Mouse (Mus musculus) neural tube, embryonic 12.5 days (tissue): ENCODE measurements around the gene Pgam2. TPM values are rescaled to one million over a fixed set of nuclear protein-coding genes. Genes with fewer than 3 reads are reported as not detected.

Source experiments
- ATAC-seq: fragments of 200-750 bp; cut with Nextera tagmentation; 2 replicates; pipeline ENCODE4 v1.8.0; 2017; ENCODE audit warnings: low read depth, mild to moderate bottlenecking, moderate TSS enrichment, moderate library complexity; ENCODE audit not compliant: low FRiP score
- H3K27ac ChIP-seq: fragments of 300-500 bp; sonication (generic); 2 replicates; pipeline ENCODE4 v1.5.1; 2016
- H3K27me3 ChIP-seq: fragments of 300-500 bp; sonication (generic); replicated peaks from 2 replicates; pipeline ENCODE4 v1.6.1; 2016; ENCODE audit warnings: mild to moderate bottlenecking
- H3K36me3 ChIP-seq: fragments of 300-500 bp; sonication (generic); 2 replicates; pipeline ENCODE4 v1.6.1; 2016; ENCODE audit warnings: mild to moderate bottlenecking
- H3K4me1 ChIP-seq: fragments of 300-500 bp; sonication (generic); 2 replicates; pipeline ENCODE4 v1.6.1; 2016
- H3K4me2 ChIP-seq: fragments of 300-500 bp; sonication (generic); replicated peaks from 2 replicates; pipeline ENCODE4 v1.6.1; 2016; ENCODE audit warnings: mild to moderate bottlenecking
- H3K4me3 ChIP-seq: fragments of 300-500 bp; sonication (generic); 2 replicates; pipeline ENCODE4 v1.5.1; 2016
- H3K9ac ChIP-seq: fragments of 300-500 bp; sonication (generic); 2 replicates; pipeline ENCODE4 v1.6.1; 2016; ENCODE audit warnings: mild to moderate bottlenecking
- H3K9me3 ChIP-seq: fragments of 300-500 bp; sonication (generic); 2 replicates; pipeline ENCODE4 v1.6.1; 2016; ENCODE audit warnings: mild to moderate bottlenecking
- WGBS: fragments of 180-500 bp; shearing (Covaris S2); methylation state at CpG from one replicate; pipeline ENCODE4 v1.1.7; 2016; 5-methylcytosine and 5-hydroxymethylcytosine counted together
- polyA plus RNA-seq: library from polyadenylated mRNA; unstranded; fragments of >200 nt; fragmentation: Nextera tagmentation; extraction: Ambion mirVana; gene quantifications from 2 replicates; pipeline ENCODE4 v1.2.1, GENCODE M21; 2016

Pgam2 gene
- polyA plus RNA-seq, 1 experiment from 2014 or later: 7.7 TPM

- Histone ChIP-seq H3K9ac (no peak overlapping the region), H3K27me3 (no peaks in the 10 kb centered on the region), H3K4me3 (no peak overlapping the region), H3K36me3 (peaks cover 36% of the 10 kb centered on the region), H3K4me1 (no peaks in the 10 kb centered on the region; the same call in 1 of the 2 replicates), H3K27ac (no peak overlapping the region), H3K4me2 (no peak overlapping the region), H3K9me3 (no peaks in the 10 kb centered on the region)
- 81% methylated on average over 8 of the region's 8 CpGs for WGBS
- no peak for ATAC-seq
These were observed 896 bp downstream of the Pgam2 start for GRCm38 (mm10) chr11:5802457-5803217.

- Histone ChIP-seq H3K4me2 (no peak overlapping the region), H3K36me3 (peaks cover 42% of the 10 kb centered on the region), H3K4me1 (no peaks in the 10 kb centered on the region; the same call in 1 of the 2 replicates), H3K4me3 (no peak overlapping the region), H3K27me3 (no peaks in the 10 kb centered on the region), H3K27ac (no peak overlapping the region), H3K9ac (no peak overlapping the region), H3K9me3 (no peaks in the 10 kb centered on the region)
- WGBS: 78% methylated on average over 12 of the region's 12 CpGs
- no peak for ATAC-seq
These were observed 1.5 kb downstream of the Pgam2 start for GRCm38 (mm10) chr11:5802005-5802404.

- WGBS: 96% methylated on average over 16 of the region's 16 CpGs
- no peak overlapping the region for H3K4me2 ChIP-seq
- ATAC-seq: no peak
- H3K4me1 ChIP-seq: no peaks in the 10 kb centered on the region; the same call in 1 of the 2 replicates
- no peak overlapping the region for H3K9ac ChIP-seq
- H3K4me3 ChIP-seq: no peak overlapping the region
- no peaks in the 10 kb centered on the region for H3K9me3 ChIP-seq
- no peak overlapping the region for H3K27ac ChIP-seq
- H3K27me3 ChIP-seq: no peaks in the 10 kb centered on the region
- peaks cover 47% of the 10 kb centered on the region for H3K36me3 ChIP-seq
These were observed 2.0 kb downstream of the Pgam2 start for GRCm38 (mm10) chr11:5801511-5801910.

DNA sequence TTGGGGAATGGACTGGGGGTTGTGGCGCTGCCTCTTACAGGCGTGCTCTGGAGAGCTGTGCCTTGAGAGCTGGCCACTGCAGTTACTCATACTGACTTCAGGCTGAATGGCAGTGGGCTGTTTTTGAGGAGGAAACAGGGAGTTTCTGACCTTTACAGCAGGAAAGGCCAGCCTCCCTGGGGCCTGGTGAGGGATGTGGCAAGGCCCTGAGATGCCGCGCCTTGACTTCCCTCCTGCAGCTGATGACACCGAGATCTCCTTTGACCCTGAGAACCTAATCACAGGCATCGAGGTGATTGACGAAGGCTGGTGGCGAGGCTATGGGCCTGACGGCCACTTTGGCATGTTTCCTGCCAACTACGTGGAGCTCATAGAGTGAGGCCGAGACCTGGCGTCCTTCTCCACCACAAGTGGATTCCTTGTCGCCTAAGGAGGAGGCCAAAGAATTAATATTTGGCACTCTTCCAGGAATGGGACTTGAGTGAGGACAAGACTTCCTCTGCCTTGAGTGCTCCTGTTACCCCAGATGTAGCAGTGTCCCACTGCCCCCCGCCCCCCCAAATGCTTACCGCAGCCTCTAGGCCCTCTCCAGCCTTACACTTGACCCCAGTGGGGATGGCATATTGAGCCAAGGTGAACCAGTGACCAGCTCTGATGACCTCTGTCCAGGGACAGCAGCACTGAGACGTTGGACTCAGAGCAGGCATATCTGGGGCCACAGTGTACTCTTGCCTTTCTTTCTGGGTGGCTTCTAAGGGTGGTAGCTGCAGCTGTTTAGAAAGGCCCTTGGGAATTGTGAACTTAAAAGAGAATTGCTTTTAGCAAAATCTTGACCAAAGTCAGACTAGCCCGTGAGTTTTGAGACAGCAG, 3.7 kb downstream of the Pgam2 start:
- Histone ChIP-seq H3K9me3 (no peaks in the 10 kb centered on the region), H3K36me3 (peaks cover 63% of the 10 kb centered on the region), H3K27ac (no peak overlapping the region), H3K4me1 (no peaks in the 10 kb centered on the region; the same call in 1 of the 2 replicates), H3K27me3 (no peaks in the 10 kb centered on the region), H3K4me2 (no peak overlapping the region), H3K4me3 (no peak overlapping the region), H3K9ac (no peak overlapping the region)
- 92% methylated on average over 17 of the region's 17 CpGs for WGBS
- no peak for ATAC-seq

- no peaks in the 10 kb centered on the region for H3K9me3 ChIP-seq
- H3K4me1 ChIP-seq: no peaks in the 10 kb centered on the region
- no peaks in the 10 kb centered on the region for H3K27me3 ChIP-seq
- H3K9ac ChIP-seq: no peak overlapping the region
- no peak for ATAC-seq
- H3K27ac ChIP-seq: no peak overlapping the region
- H3K4me3 ChIP-seq: no peak overlapping the region
- H3K36me3 ChIP-seq: peaks cover 81% of the 10 kb centered on the region
- H3K4me2 ChIP-seq: no peak overlapping the region
- 94% methylated on average over 5 of the region's 5 CpGs for WGBS
These were observed 5.6 kb downstream of the Pgam2 start for GRCm38 (mm10) chr11:5797928-5798327.

DNA sequence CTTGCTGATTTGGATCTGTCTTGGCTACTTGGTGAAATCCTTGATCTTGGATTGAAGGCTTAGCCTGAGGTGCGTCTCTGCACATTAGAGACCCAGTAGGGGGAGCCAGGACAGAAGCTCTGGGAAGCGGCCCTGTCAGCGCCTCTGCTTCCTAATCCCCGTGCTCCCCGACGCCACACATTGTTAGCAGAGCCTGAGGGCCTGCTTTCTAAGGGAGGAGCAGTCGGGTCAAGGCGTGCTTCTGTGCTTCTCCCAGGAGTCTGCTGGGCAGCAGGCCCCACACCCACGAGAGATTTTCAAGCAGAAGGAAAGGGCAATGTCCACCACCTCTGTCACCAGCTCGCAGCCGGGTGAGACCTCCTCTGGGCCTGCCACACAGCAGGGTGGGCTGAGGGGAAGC, 6.2 kb downstream of the Pgam2 start:
- Histone ChIP-seq H3K4me1 (no peaks in the 10 kb centered on the region), H3K36me3 (peaks cover 86% of the 10 kb centered on the region), H3K4me3 (no peak overlapping the region), H3K27ac (no peak overlapping the region), H3K9ac (no peak overlapping the region), H3K9me3 (no peaks in the 10 kb centered on the region), H3K4me2 (no peak overlapping the region), H3K27me3 (no peaks in the 10 kb centered on the region)
- 82% methylated on average over 11 of the region's 11 CpGs for WGBS
- ATAC-seq: no peak

GRCm38 (mm10) chr11:5796939-5797338, 6.6 kb downstream of the Pgam2 start:
- no peaks in the 10 kb centered on the region for H3K9me3 ChIP-seq
- no peaks in the 10 kb centered on the region for H3K27me3 ChIP-seq
- no peak for ATAC-seq
- no peaks in the 10 kb centered on the region for H3K4me1 ChIP-seq
- no peak overlapping the region for H3K4me3 ChIP-seq
- no peak overlapping the region for H3K9ac ChIP-seq
- H3K4me2 ChIP-seq: no peak overlapping the region
- 89% methylated on average over 15 of the region's 15 CpGs for WGBS
- peaks cover 91% of the 10 kb centered on the region for H3K36me3 ChIP-seq
- no peak overlapping the region for H3K27ac ChIP-seq

DNA sequence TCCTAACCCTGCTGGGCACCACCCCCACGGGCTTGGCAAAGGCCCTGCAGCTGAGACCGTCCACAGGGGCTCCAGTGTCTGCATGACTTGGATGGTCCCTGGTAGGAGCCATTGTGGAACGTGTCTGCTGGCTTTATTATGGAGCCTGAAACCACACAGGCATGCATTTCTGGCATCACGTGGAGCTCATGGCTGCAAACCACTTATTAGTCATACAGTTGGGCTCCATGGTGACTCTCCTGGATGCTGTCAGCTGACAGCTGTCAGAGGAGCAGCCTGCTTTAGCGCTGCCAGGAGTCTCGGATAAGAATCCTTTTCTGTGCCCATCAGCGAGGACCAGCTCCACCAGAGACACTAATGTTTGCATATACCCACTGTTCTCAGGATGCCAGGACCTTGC, 7.8 kb downstream of the Pgam2 start:
- Histone ChIP-seq H3K4me3 (no peak overlapping the region), H3K36me3 (peaks cover 88% of the 10 kb centered on the region), H3K9me3 (no peaks in the 10 kb centered on the region), H3K27me3 (no peaks in the 10 kb centered on the region), H3K27ac (no peak overlapping the region), H3K9ac (no peak overlapping the region), H3K4me2 (no peak overlapping the region), H3K4me1 (no peaks in the 10 kb centered on the region)
- WGBS: 91% methylated on average over 7 of the region's 7 CpGs
- no peak for ATAC-seq

- no peak overlapping the region for H3K9ac ChIP-seq
- no peak for ATAC-seq
- 93% methylated on average over 9 of the region's 9 CpGs for WGBS
- H3K27ac ChIP-seq: no peak overlapping the region
- no peaks in the 10 kb centered on the region for H3K9me3 ChIP-seq
- no peak overlapping the region for H3K4me2 ChIP-seq
- H3K27me3 ChIP-seq: no peaks in the 10 kb centered on the region
- no peak overlapping the region for H3K4me3 ChIP-seq
- H3K36me3 ChIP-seq: peaks cover 84% of the 10 kb centered on the region
- no peaks in the 10 kb centered on the region for H3K4me1 ChIP-seq
These were observed 8.2 kb downstream of the Pgam2 start for GRCm38 (mm10) chr11:5795290-5795689.

DNA sequence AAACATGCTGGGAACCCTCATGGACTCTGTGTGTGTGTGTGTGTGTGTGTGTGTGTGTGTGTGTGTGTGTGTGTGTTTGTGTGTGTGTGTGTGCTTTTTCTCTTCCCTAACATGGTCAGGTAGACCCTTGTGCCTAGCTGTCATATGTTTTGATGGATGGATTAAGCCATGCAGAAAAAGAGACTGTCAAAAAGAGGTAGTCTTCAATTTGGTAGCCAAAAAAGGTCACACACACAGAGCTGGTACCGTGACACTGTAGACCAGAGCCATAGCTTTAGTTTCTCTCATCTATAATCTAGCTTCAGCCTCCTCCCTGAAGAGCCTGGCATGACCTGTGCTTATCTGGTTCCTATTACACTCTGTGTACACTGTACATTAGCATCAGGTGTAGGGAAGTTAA, 13.1 kb downstream of the Pgam2 start:
- Histone ChIP-seq H3K4me2 (no peak overlapping the region), H3K9me3 (no peaks in the 10 kb centered on the region), H3K27me3 (no peaks in the 10 kb centered on the region), H3K9ac (no peak overlapping the region), H3K27ac (no peak overlapping the region), H3K4me1 (peaks cover 20% of the 10 kb centered on the region), H3K36me3 (peaks cover 38% of the 10 kb centered on the region), H3K4me3 (no peak overlapping the region)
- ATAC-seq: no peak
- WGBS: 90% methylated on average over 1 of the region's 1 CpGs

- WGBS: 90% methylated on average over 3 of the region's 3 CpGs
- no peak for ATAC-seq
- Histone ChIP-seq H3K4me1 (peaks cover 20% of the 10 kb centered on the region), H3K9ac (peak overlapping the region; percentile 84; the same call in 1 of the 2 replicates), H3K4me3 (no peak overlapping the region), H3K4me2 (peak overlapping the region; percentile 74), H3K9me3 (no peaks in the 10 kb centered on the region), H3K27ac (no peak overlapping the region), H3K36me3 (peaks cover 32% of the 10 kb centered on the region), H3K27me3 (no peaks in the 10 kb centered on the region)
These were observed 13.7 kb downstream of the Pgam2 start for GRCm38 (mm10) chr11:5789754-5790333.

DNA sequence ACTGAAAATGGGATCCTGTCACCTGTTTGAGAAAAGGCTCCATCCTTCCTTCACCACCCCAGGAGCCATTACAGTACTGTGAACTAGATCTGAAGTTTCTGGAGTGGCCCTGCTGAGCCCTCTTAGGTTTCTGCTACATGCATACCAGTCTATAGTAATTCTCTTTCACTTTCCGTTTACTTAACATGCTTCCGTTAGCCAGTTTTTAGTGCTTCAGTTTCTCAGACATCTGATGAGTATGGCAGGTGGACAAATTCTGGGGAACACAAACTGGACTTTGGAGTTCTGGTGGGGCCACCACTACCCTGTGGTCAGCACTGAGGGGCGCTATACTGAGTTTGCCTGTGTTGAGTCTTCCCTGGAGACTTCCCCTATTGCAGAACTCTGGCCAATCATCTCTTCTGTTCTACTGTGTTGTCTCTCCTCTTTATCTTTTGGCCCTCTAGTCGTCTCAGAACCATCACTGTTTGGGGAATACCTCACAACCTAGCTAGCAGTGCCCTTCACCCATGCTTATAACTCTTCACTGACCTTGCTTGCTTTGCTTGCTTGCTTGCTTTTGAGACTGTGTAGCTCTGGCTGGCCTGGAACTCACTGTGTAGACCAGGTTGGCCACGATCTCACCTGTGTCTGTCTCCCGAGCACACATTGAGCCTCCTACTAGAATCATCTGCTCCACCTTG, 14.3 kb downstream of the Pgam2 start:
- Histone ChIP-seq H3K4me2 (peak overlapping the region; percentile 74), H3K27me3 (no peaks in the 10 kb centered on the region), H3K36me3 (peaks cover 26% of the 10 kb centered on the region), H3K27ac (no peak overlapping the region), H3K9ac (peak overlapping the region; percentile 84), H3K4me1 (peaks cover 20% of the 10 kb centered on the region), H3K9me3 (no peaks in the 10 kb centered on the region), H3K4me3 (peak overlapping the region; percentile 85)
- ATAC-seq: no peak
- WGBS: 75% methylated on average over 6 of the region's 6 CpGs
